Mouse (Mus musculus) layer of hippocampus, adult 9-10 months (tissue): ENCODE data around the gene Gtf3c1.
"Not testable (repeated sequence)": the region's sequence is repeated elsewhere in the genome, so short reads cannot be mapped to it uniquely, and the experiment has no call there.

Experiments
- DNase-seq: peaks from one replicate; pipeline ENCODE4 v3.0.0; 2022; ENCODE audit warnings: low spot score

The Gtf3c1 gene

DNA sequence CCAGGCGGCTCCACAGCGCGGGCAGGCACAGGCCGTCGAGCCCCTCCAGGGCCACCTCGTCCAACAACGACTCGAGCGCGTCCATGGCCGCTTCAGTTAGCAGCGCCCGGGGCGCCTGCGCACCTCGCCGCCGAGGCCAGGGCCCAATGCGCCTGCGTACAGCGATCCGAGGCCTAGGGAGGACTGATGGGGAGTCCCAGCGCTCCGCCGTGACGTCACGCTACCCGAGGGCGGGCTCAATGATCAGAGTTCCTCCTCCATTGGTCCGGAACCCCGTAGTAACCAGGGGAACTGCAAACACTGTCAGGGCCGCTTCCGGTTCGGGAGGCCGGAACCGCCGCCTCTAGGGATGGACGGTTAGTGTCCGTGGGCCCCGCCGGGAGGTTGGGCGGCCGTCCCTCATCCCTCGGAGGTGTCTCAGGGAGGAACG is at the start of gene Gtf3c1, which contains the start of gene D430042O09Rik:
TSS of gene Gtf3c1 (minus strand) at position 188 of the 430 bp plus-strand sequence.
TSS of gene D430042O09Rik (plus strand) at position 296 of the 430 bp plus-strand sequence.
- peak; percentile 96 for DNase-seq

GRCm38 (mm10) chr7:125756806-125757205 is 49.2 kb upstream of the Gtf3c1 start:
- DNase-seq: no peak

- no peak for DNase-seq
These were observed 45.7 kb upstream of the Gtf3c1 start for GRCm38 (mm10) chr7:125753326-125753715.

GRCm38 (mm10) chr7:125752699-125753325 is 45.2 kb upstream of the Gtf3c1 start:
- DNase-seq: no peak

GRCm38 (mm10) chr7:125748186-125748585 is 40.6 kb upstream of the Gtf3c1 start:
- DNase-seq: no peak

GRCm38 (mm10) chr7:125747316-125747690 is 39.7 kb upstream of the Gtf3c1 start:
- DNase-seq: no peak

- DNase-seq: no peak
These were observed 39.2 kb upstream of the Gtf3c1 start for GRCm38 (mm10) chr7:125746621-125747315.

- DNase-seq: no peak
These were observed 37.2 kb upstream of the Gtf3c1 start for GRCm38 (mm10) chr7:125744774-125745173.

DNA sequence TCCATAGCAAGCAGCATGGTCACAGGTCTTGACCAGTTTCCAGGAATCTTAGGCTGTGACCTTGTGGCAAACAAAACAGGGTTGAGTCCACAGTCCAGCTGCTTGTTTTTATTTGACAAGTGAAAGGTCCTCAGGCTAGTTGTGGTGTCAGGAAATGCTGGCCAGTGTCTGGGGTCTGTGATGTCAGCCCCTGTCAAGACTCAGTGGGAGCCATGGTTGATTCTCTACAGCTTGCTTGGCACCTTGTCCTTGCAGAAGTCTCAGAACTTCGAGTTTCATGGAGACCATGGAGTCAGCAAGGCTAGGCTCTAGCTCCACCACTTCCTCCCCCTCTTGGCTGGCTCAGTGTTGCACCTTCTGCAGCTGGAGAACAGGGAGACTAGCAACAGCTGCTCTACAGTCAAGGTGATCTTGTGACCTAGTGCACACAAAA is 33.7 kb upstream of the Gtf3c1 start:
- no peak for DNase-seq

DNA sequence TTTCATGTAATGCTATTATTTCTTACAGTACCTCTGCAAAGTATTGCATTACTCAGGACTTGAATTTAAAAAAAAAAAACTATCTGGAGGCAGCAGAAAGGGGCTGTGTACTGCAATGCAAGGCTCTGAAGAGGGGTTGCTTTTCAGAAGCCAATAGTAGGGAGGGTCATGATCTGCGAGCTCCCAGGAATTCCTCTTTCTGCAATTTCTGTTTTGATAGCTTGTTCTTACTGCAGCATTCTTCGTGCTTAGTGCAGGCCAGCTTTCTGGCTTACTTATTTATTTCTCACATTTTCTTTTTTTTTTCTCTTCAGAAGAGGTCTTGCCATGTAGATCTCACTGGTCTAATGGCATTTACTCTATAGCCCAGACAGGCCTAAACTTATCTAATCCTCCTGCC is 32.9 kb upstream of the Gtf3c1 start:
- no peak for DNase-seq

- no peak for DNase-seq
These were observed 28.9 kb upstream of the Gtf3c1 start for GRCm38 (mm10) chr7:125736366-125737015.

GRCm38 (mm10) chr7:125733791-125734190 is 26.2 kb upstream of the Gtf3c1 start:
- no peak for DNase-seq

GRCm38 (mm10) chr7:125731679-125732078 is 24.1 kb upstream of the Gtf3c1 start:
- no peak for DNase-seq

- DNase-seq: peak; percentile 63
These were observed 15.8 kb upstream of the Gtf3c1 start for GRCm38 (mm10) chr7:125723189-125723972.

DNA sequence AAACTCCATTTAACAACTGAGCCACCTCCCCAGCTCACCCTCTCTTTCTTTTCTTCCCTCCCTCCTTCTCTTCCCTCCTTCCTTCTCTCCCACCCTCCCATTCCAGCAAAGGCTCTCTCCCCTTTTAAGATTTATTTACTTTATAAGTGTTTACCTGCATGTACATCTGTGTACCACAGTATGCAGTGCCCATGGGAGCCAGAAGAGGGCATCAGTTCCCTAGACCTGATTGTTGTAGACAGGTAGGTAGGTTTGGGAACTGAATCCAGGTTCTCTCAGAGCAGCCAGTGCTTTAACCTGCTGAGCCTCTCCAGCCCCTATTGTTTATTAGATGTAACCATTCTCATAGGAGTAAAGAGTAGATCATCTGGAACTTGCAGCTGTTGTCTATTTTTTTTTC is 14.5 kb upstream of the Gtf3c1 start:
- DNase-seq: no peak

GRCm38 (mm10) chr7:125721033-125721432 is 13.5 kb upstream of the Gtf3c1 start:
- DNase-seq: no peak

DNA sequence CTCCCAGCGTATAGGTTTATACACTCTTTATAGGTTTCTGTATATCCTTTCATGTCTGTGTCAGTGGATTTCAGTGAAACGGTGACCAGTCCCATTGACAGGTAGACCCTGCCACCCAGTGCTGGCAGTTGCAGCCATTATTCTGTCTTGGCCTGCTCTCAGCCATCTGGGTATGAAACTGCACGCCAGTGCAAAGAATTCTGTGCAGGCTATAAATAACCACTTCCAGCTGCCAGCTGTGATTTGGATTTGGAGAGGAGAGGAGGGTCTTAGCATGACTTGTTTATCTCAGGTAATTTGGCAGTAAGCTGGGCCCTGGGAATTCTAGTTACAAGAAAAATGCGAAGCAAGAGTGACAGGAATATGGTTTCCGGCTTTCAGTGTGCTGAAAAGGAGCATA is 12.8 kb upstream of the Gtf3c1 start:
- DNase-seq: no peak

- no peak for DNase-seq
These were observed 10.0 kb upstream of the Gtf3c1 start for GRCm38 (mm10) chr7:125717612-125718011.

GRCm38 (mm10) chr7:125716724-125717123 is 9.1 kb upstream of the Gtf3c1 start:
- no peak for DNase-seq

DNA sequence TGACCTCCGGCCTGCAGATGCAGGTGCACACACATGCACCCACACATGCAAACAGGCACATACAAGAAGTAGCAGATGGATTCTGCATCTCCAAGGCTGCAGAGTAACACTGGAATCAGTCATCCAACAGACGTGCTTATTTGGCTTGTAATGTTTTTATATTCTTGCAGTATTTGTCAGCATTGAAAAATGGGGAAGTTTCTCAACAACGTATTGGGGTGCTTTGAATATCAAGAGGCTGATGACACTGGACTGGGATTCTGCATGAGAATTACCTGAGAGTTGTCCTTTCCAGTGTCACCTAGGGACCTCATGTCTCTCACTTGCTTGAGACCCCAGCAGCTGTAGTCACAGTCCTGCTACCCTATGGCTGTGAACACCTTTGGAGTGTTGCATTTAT is 7.2 kb upstream of the Gtf3c1 start:
- no peak for DNase-seq

DNA sequence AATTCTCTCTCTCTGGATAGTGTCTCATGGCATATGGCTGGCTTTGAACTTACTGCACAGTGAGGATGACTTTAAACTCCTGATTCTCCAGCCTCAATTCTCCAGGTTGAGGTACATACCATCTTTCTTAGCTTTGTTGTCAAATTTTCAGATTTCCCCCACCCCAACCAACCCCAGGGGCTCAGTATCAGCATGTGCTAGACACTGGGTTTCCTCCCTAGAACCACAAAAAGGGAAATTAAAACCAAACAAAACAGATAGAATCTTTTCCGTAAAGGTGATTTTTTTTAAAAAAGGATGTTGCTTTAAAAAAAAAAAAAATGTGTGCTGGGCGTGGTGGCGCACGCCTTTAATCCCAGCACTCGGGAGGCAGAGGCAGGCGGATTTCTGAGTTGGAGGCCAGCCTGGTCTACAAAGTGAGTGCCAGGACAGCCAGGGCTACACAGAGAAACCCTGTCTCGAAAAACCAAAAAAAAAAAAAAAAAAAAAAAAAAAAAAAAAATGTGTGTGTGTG is 6.0 kb upstream of the Gtf3c1 start:
- DNase-seq: not testable (repeated sequence)

DNA sequence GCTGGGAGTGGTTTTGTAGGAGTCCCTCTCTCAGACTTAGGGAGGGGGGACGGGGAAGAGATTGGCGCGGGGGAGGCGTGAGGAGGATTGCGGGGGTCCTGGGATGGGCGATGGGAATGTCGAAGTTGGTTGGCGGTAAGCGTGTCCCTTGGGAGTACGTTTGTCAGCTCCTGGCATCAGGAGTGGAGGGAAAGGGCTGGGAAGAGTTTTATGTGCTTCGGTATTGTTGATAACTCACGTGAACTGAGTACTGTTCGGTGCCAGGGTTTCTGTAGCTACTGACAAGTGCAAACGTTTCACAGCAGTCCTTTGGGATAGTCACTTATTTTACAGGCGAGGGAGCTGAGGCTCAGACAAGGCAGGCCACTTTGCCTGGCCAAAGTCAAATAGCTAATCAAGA is 520 bp upstream of the Gtf3c1 start:
- no peak for DNase-seq
